8 mouse cellular contexts compared by ENCODE assay signal in the genomic region with DNA sequence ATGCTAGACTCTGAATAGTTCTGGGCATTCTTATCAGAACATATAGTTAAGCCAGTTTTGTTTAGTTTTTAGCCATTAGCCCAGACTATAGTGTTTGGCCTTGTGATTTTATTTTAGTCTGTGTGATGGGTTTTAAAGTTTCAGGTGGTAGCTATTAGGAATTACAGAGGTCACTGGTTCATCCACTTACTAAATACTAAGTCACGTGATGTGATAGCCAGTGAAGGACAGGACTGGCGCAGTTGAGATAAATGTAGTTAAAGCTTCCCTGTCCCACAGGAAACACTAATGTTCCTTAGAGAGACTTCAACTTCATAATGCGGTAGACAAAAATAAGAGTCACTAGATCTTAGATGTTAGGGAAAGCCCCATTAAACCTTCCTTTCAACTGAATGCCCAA. TPM values are rescaled to one million over a fixed set of nuclear protein-coding genes. Genes with fewer than 3 reads are reported as not detected.
A peak's percentile ranks its signal among the peaks of the same experiment; 100 is the strongest.
DNase-seq lines count a peak whose midpoint lies in the region; ATAC-seq and TF ChIP-seq lines count a peak whose summit lies in the region.

No protein-coding gene starts in this region.

- H3K4me2 ChIP-seq in heart, postnatal 0 days (ENCODE audit: low read depth, low read length): peak overlapping the region; percentile 70
- H3K4me2 ChIP-seq in hindbrain, embryonic 15.5 days: peak overlapping the region; percentile 79
- H3K4me2 ChIP-seq in midbrain, embryonic 15.5 days: peak overlapping the region; percentile 83

- no peak for ATAC-seq in heart, postnatal 0 days (ENCODE audit: insufficient read depth, low read depth)
- ATAC-seq in hindbrain, embryonic 15.5 days (ENCODE audit: low FRiP score, low read depth): no peak
- no peak for ATAC-seq in midbrain, embryonic 15.5 days (replicated peaks)

- H3K4me1 ChIP-seq in heart, postnatal 0 days (ENCODE audit: control insufficient read depth, insufficient read depth): peaks cover 11% of the 10 kb centered on the region
- peaks cover 32% of the 10 kb centered on the region for H3K4me1 ChIP-seq in hindbrain, embryonic 15.5 days (replicated peaks)
- H3K4me1 ChIP-seq in midbrain, embryonic 15.5 days: peaks cover 40% of the 10 kb centered on the region

- H3K9me3 ChIP-seq in heart, postnatal 0 days (replicated peaks; ENCODE audit: control insufficient read depth, low read length): no peaks in the 10 kb centered on the region
- no peaks in the 10 kb centered on the region for H3K9me3 ChIP-seq in hindbrain, embryonic 15.5 days
- no peaks in the 10 kb centered on the region for H3K9me3 ChIP-seq in midbrain, embryonic 15.5 days

- peak overlapping the region; percentile 83 for H3K4me3 ChIP-seq in heart, postnatal 0 days (ENCODE audit: low read depth, low read length)
- peak overlapping the region; percentile 80 for H3K4me3 ChIP-seq in hindbrain, embryonic 15.5 days
- peak overlapping the region; percentile 82 for H3K4me3 ChIP-seq in midbrain, embryonic 15.5 days

- no peaks in the 10 kb centered on the region for H3K27me3 ChIP-seq in heart, postnatal 0 days (ENCODE audit: control insufficient read depth, insufficient read depth, low read length)
- no peaks in the 10 kb centered on the region for H3K27me3 ChIP-seq in hindbrain, embryonic 15.5 days
- no peaks in the 10 kb centered on the region for H3K27me3 ChIP-seq in midbrain, embryonic 15.5 days (replicated peaks)

- intact Hi-C loops in left cerebral cortex, postnatal 14 days (cut with DNase I): loop anchor here (5.0 kb wide), 1 partner anchor 109 kb away; no protein-coding TSS in a partner anchor

- TF ChIP-seq EP300 in heart, postnatal 0 days (IDR thresholded peaks at IDR 0.05; ENCODE audit: low read depth): no peak

- H3K9ac ChIP-seq in heart, postnatal 0 days (replicated peaks; ENCODE audit: low read depth, low read length): no peak overlapping the region
- no peak overlapping the region; the same call in 1 of the 2 replicates for H3K9ac ChIP-seq in hindbrain, embryonic 15.5 days
- peak overlapping the region; percentile 47; the same call in 1 of the 2 replicates for H3K9ac ChIP-seq in midbrain, embryonic 15.5 days

- no peak overlapping the region for H3K27ac ChIP-seq in heart, postnatal 0 days (ENCODE audit: low read depth)
- H3K27ac ChIP-seq in hindbrain, embryonic 15.5 days (replicated peaks): no peak overlapping the region
- H3K27ac ChIP-seq in midbrain, embryonic 15.5 days: no peak overlapping the region

- no peak for TF ChIP-seq CTCF in heart, postnatal 0 days (IDR thresholded peaks at IDR 0.05; ENCODE audit: low read depth)

- WGBS in heart, postnatal 0 days: 55% methylated on average over 3 of the region's 3 CpGs
- 75% methylated on average over 3 of the region's 3 CpGs for WGBS in hindbrain, embryonic 15.5 days
- 83% methylated on average over 3 of the region's 3 CpGs for WGBS in midbrain, embryonic 15.5 days

- H3K36me3 ChIP-seq in heart, postnatal 0 days (replicated peaks; ENCODE audit: control insufficient read depth, insufficient read depth, low read length): no peaks in the 10 kb centered on the region
- no peaks in the 10 kb centered on the region for H3K36me3 ChIP-seq in hindbrain, embryonic 15.5 days
- no peaks in the 10 kb centered on the region for H3K36me3 ChIP-seq in midbrain, embryonic 15.5 days (replicated peaks)

- no peak for DNase-seq in heart, postnatal 0 days (ENCODE audit: low spot score)
- DNase-seq in heart, adult 18-20 months: no peak
- peak; percentile 16 for DNase-seq in c-Kit-negative CD71-positive TER-119-positive erythroid progenitor cells, embryonic 14.5 days (ENCODE audit: low read depth, low spot score)
- DNase-seq in urinary bladder, adult 2 months (ENCODE audit: low spot score): no peak
- no peak for DNase-seq in left cerebral cortex, postnatal 14 days (ENCODE audit: low spot score in 2 of 2)
- DNase-seq in left cerebral cortex, adult 11 months (ENCODE audit: low spot score): no peak

RNA-seq across cellular contexts. Expression of gene Fancf, which starts 0.8 kb away (rescaled TPM):
- total RNA-seq in heart, postnatal 0 days (2014; rRNA removed; ENCODE audit: low replicate concordance): 7.6 and 8.8 TPM in 2 replicates
- 3.0 and 3.1 TPM in 2 replicates for polyA plus RNA-seq in heart, postnatal 0 days (2015; fragmentation: Nextera tagmentation; extraction: Ambion mirVana)
- total RNA-seq in heart, adult 18-20 months (2021): 1 to 10 TPM; 1.3 to 1.5 TPM
- 9.5 TPM in 2 replicates for polyA plus RNA-seq in hindbrain, embryonic 15.5 days (2015; fragmentation: Nextera tagmentation; extraction: Ambion mirVana)
- 9.7 and 10.1 TPM in 2 replicates for polyA plus RNA-seq in midbrain, embryonic 15.5 days (2015; fragmentation: Nextera tagmentation; extraction: Ambion mirVana)
- polyA plus RNA-seq in urinary bladder, adult 2 months (2012; rRNA removed): 4.1 and 5.8 TPM in 2 replicates
- 1 to 10 TPM; 3.7 to 4.7 TPM for total RNA-seq in left cerebral cortex, postnatal 14 days (2021)

RNA-seq across cellular contexts. Expression of gene Gas2, which starts 1.0 kb away (rescaled TPM):
- 6.1 and 6.6 TPM in 2 replicates for total RNA-seq in heart, postnatal 0 days (2014; rRNA removed; ENCODE audit: low replicate concordance)
- 5.5 and 5.8 TPM in 2 replicates for polyA plus RNA-seq in heart, postnatal 0 days (2015; fragmentation: Nextera tagmentation; extraction: Ambion mirVana)
- 1 to 10 TPM; 3.7 to 4.2 TPM for total RNA-seq in heart, adult 18-20 months (2021)
- 12.9 and 14.0 TPM in 2 replicates for polyA plus RNA-seq in hindbrain, embryonic 15.5 days (2015; fragmentation: Nextera tagmentation; extraction: Ambion mirVana)
- polyA plus RNA-seq in midbrain, embryonic 15.5 days (2015; fragmentation: Nextera tagmentation; extraction: Ambion mirVana): 15.5 and 17.2 TPM in 2 replicates
- 2.3 and 2.8 TPM in 2 replicates for polyA plus RNA-seq in urinary bladder, adult 2 months (2012; rRNA removed)
- total RNA-seq in left cerebral cortex, postnatal 14 days (2021): 10 to 100 TPM; 13.7 to 17.3 TPM
